Mouse (Mus musculus) cerebellum, postnatal 4 days (tissue): Measurements from ENCODE around the gene Fam92b.

Experiments
- DNase-seq, 2 experiments: peaks; one replicate each; pipeline ENCODE4 v3.0.0; 2022; ENCODE audit warnings: low spot score in 2 of 2, mixed read lengths in 1 of 2

The Fam92b gene

DNA sequence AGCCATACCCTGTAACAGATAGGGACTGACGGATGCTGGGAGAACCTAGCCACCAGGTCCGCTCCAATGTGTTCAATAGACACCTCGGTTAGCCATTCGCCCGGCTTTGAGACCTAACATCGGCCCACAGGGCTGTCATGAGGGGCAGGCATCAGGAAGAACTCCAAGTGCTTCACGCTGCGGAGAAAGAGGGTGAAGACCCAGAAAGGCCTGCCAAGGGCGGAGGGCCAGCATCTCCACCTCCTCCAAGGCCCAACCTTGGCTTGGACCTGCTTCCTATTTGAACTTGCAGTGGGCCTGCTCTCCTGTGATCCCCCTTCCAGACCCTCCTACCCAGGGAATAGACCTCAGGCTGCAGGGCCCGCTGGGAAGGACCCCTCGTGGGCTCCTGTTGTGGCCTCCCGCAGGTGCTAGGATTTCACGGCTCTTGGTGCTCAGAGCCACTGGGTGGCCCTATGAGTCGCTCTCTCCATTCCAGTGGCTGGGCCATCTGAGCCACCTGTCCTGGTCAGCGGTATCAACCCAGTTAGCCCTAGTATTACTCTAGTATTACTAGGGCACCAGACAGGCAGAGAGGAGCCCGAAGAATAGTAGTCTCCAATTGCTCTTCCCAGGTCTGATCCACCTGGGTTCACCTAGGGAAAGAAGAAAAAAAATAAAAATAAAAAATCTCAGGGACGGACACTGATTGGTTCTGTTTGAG is 13.0 kb upstream of the Fam92b start:
- no peak for DNase-seq

DNA sequence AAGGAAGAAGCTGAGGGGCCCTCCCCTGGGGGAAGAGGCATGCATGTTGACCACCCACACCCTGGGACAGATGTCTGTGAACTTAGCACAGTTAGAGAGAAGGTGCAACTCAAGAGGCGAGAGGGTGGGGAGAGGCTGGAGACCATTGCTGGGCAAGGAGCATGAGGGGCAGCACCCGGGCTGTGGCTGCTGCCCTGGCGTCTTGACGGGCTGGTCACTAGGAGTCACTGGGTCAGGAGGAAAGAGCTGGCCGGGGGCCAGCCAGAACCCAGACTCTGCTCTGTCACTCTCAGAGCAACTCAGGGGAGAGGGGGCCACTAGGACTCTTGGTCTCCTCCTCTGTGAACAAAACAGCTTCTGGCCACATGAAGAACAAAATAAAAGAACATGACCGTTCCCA is 12.2 kb upstream of the Fam92b start:
- no peak for DNase-seq

DNA sequence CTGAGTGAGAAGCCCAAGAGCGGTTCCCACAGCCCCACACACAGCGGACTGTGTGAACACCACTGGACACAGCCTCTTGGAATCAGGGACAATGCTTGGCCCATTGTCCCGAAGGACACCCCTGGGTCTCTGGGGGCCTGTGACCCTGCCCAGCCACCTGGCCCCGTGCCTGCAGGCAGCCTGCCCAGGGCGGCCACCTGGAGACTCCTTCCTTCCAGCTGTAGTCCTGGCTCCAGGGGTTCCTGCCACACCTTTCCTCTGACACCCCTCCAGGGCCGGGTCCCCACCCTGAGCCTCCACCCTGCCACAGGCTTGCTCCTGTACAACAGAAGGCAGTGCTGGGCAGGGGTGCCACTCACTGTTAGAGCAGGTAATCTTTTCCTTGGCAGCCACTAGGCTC is 11.2 kb upstream of the Fam92b start:
- no peak for DNase-seq

DNA sequence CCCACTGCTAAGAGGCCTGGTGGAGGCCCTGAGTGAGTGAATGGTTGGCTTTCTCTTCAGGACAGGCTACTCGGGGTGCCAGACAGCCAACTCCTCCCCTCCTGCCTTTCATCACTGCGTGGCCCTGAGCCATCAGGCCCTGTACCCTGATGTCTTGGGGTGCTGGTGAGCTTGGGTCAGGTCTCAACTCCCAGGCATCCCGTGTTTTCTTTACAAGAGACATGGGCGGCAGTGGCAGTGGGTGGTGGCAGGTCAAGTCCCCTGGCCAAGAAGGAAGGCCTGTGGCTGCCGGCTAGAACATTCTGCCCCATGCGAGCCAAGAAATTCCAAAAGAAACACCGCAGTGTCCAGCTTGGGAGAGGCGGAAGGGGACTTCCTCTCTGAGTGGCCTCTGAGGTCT is 9.2 kb upstream of the Fam92b start:
- no peak for DNase-seq

DNA sequence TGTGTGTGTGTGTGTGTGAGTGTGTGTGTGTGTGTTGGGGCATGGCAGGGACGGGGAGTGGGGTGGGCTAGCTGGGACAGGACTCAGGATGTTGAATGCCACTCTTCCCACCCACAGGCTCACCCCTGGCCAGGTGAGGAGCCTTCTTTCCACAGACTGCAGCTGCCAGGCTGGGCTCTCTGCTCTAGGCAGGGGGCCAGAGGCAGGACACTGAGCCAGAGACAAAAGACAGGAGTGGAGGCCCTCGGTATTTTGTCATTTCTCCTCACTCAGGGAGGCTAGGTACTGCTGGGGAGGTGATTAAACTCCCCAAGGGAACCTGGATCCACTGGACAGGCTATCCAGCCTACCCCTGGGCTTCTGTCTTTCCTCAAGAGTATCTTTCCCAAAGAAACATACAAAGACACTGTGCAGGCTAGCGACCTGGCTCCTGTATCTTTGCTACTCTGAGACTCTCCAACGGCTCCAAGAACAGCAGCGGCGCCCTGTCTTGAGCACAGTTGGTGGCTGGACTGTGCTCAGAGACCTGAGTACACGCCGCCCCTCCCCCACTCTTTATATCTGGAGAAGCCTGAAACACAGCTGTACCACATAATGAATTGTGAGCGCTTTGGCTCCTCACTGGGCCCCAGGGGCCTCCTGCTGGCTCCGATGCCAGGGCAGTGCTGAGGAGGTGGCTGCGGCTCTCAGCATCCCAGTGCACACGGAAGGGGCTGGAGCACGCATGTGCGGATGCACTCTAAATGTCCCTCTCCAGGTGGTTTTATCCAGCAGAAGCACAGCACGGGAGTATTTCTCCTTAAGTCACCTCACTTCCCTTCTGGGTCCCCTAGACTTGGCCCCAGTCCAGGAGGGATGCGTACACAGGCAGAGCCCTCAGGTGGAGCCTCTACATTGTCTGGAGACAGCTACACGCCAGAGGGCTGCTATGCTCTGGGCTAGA is 7.9 kb upstream of the Fam92b start:
- no peak for DNase-seq

DNA sequence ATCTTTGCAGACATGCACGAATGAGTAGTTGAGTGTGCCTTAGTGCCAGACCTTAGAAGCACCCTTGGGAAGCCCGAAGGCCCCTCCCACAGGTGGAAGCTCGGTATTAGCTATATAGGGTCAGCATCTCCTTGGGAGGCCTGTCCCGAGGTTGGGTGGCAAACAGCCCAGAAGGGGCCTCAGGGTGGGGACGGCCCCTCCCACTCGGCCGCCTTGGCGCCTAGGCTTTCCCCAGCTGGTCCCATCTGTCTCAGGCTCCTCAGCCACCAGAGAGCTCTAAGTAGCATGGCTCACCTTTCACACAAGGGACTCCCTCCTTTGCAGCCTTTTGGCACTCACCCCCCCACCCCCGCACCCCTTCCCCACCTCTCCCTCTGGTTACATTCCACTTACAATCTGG is 7.1 kb upstream of the Fam92b start:
- DNase-seq, result no peak

DNA sequence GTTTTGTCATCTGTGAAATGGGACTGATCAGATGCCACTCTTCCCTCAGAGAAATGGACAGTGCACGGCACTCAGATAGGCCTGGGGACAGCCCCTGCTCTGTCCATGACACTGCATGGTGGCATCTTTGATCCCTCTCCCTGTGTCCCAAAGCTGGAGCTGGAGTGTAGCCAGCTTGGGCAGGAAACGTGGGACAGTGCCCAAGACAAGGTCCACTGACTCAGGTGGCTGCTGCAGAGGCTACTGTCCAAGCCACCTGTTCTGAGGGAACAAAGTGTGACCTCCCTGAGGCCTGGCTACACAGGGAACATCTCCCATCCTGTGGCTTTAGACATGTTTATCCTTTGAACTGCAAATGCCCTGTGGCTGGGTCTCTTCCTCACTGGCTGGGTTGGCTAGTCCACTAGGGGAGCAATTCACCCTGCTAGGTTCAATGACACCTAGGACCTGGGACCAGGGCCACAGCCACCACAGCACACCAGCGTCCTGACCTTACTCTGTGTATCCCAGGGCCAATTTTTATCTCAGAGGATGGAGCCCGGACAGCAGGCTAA is 4.7 kb upstream of the Fam92b start:
- DNase-seq, result no peak

DNA sequence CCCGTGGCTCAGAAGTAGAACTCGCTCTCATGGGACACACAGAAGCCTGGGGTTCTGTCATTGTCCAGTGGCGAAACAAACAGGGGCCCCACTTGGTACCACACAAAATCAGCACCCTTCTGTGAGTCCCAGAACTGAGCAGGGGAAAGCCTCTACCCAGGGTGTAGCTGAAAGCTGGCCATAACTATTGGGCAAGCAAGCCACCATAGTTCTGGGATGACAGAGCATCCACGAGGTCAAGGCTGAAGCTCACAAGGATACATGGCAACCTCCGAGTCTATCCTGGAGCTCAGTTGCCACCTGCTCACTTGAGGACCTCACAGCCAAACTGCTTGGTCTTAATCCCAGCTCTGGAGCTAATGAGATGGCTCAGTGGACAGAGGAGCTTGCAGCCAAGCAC is 4.0 kb upstream of the Fam92b start:
- no peak for DNase-seq

DNA sequence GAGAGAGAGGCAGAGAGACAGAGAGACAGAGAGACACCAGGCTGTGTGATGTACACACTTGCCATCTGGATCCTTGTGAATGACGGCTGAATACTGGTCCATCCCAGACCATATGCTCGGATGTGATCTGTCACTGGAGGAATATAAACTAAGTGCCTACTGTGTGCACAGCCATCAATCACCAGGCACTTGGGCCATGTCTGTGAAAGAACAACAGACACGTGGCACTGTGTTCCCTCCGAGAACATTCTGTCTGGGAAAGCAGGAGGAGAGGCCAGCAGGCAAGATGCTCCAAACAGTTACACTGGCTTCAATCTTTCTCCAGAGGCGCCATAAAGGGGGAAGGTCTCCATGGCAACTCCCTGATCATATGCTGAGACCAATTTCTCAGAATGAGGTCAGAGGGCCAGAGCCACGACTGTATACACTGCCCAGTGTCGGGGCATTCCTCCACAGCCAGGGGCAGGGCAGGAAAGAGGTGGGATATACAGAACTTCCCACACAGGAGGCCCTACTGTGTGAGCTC is 3.2 kb upstream of the Fam92b start:
- no peak for DNase-seq

DNA sequence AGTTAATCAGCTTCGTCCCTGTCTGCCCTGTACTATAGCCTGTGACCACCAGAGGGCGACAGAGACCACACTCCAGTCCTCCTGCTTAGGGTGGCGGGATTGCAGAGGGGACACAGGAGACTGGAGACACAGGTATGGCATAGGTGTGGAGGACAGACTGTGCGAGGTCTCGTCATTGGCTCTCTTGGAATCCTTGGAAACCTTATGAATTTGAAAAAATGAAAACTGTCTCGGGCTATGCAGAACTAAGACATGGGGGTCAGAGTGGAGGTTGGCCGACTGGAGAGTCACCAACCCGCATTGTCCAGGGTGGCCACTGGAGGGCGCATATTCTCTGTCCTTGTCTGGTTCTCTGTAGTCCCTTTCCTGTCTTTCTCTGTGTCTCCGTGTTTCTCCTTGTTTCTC is 1.8 kb upstream of the Fam92b start:
- peak; percentile 96 to 98 for DNase-seq

DNA sequence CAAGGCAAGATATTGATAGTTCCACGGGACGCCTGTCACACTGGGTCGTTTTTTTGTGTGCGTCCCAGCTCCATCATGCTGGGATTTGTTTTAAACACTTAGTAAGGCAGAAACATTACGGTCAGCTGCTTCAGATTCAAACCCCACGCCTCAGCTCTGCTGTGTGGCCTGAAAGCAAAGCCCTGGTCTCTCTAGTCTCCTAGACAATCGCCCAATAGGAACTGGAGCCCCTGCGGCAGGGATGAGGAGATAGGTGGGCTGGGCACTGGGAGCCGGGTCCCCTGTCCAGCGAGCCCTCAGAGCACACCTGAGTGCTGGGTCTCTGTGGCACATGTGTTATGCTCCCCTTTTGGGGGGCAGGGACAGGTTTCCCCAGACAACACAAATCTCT is 853 bp upstream of the Fam92b start:
- DNase-seq, result no peak

DNA sequence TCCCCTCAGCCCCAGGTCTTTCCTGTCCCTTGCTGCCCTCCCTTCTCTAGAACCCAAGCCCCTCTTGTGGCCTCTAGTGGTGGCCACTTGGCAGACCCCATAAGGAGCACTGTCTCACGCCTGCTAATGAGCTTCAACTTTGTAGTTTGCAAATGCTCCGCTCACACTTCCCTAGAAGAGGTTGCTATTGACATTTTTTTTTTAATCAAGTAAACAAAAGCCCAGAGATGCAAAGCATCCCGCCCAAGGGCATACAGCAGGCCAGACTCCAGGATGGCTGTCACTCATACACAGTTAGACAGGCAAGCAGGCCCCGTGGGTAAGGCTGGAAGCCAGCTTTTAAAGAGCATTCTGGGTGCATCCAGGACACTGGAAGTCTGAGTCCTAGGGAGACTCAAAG is 661 bp downstream of the Fam92b start:
- DNase-seq, result no peak

DNA sequence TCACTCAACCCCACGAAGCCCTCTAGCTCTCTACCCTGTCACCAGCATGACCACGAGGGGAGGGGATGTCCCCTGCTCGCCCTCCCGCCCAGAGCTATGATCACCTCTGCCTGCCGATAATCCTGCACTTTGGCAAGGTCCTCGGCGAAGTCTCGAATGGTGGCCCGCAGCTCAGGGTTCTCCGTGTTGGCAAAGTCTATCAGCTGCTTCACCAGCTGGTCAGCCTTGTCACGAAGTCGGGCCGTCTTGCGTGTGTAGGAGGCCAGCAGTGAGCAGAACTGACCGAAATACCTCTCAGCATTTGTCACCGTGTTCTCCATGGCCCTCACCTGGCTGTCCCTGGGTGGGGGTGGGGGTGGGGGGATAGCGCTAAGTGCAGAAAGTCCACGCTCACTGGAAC is 2.7 kb downstream of the Fam92b start:
- DNase-seq, result no peak

DNA sequence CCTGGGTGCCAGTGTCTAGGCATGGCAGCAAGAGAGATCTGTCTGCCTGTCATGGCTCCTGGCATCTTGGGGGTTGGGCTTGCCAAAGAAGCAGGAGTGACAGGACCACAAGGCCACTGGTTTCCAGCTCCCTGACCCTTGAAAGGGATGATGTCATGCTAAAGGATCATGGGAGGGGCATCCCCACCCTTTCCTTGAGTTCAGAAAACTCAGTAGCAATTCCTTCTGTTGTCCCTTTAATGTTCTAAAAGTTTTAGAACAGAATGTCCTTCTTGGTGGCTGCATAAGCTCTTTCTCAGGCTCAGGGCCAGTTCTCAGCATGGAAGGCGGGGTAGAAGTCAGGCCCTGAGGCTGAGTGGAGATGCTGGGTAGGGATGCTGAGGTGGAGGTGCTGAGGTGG is 4.1 kb downstream of the Fam92b start:
- DNase-seq, result no peak

DNA sequence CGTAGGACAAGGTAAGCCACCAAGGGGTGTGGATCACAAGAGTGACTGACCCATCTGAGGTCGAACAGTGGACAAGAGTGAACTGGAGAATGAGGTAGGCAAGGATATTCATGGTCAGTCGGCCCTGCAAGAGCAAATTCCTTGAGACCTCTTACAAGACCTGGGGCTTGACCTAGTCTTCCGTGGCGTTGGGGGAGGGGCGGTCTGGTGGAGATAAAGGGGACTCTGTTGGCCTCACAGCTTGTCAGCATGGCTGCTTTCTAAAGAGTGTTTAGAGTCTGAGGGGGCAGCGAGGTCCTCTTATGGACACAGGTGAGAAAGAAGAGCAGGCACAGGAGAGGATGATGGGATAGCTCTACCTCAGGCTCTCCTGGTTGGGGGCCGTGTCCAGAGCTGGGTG is 8.1 kb downstream of the Fam92b start:
- no peak for DNase-seq

DNA sequence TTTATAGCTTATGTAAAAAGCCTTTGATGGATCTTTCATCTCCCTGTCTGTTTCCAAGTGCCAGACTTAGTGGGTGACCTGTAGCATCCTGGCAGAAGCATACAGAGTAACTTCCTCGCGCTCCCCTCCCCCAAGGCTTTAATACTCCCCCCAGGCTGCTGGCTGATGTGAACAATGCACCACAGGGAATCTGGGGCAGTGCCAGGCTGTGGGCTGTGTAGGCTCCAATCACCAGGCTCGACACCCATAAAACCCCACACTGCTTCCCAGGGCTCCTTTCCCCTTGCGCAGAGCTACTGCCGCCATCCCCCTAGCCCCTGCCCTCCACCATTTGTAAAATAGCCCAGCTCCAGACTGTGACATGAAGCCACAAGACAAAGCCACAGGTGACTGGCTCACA is 9.4 kb downstream of the Fam92b start:
- no peak for DNase-seq

DNA sequence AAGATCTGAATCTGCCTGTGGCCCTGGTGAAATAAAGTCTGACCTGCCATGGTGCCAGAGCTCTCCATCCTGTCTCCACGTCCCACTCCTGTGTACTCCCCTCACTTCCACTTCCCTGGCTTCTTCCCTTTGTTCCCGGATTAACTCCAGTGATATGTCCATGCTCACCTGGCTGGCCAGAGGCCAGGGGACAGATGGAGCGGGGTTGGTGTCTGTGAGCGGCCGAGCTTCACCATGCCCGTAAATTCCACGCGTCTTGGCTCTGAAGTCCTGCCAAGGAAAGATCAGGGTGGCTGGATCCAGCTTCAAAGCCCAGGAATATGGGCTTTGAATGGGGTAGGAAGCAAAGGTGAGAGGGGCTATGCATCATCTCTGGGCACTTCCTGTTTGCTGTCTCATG is 10.1 kb downstream of the Fam92b start:
- no peak for DNase-seq

DNA sequence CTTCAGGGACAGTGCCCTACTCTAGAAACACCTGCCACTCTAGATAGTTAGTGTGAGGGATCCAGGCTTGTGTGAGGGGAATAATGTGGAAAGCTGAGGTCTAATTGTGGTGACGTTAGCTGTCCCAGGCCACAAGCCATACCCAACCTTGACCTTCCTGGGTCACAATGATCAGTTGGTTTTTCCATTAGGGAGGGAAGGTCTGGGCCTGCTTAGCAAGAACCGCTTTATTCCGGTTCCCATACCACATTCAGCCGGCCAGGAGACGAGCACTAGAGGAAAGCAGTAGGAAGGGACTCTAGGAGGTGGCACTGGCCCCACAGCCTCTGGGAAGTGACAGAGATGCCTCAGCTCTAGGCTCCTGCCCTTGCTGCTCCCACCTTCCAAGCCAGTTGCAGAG is 13.2 kb downstream of the Fam92b start:
- DNase-seq, result no peak

DNA sequence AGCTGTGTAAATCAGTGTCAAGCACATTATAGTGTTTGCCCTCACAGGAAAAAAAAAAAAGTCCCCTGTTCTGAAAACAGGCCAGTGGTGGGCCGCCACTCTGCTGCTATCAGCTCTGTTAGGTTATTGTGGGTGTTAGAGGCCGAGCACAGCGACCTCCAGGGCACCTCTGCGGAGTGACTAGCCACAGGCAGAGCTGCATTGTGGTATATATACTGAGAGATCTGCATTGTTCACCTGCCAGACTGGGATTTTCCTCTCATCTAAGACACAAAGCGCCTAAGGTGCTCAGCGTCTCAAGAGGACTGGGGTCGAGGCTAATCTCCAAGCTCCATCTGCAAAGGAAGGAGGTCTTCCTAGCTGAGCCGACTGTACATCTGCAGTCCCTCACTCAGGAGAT is 13.9 kb downstream of the Fam92b start:
- DNase-seq, result no peak

DNA sequence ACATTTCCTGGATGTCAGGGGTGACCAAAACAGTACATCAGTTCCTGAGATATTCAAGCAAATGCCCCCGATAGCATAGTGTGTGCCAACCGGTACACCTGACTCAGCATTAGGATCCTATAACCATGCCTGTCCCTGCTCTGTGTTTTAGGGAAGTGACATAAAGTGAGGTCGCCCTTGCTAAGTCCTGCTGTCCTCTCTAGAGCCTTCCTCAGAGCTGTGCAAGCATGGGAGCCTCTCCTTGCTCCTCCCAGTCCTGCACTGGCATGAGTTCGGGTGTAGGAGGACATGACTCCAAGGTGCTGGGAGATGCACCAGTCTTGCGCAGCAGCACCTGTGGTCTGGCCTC is 14.9 kb downstream of the Fam92b start:
- DNase-seq, result no peak

DNA sequence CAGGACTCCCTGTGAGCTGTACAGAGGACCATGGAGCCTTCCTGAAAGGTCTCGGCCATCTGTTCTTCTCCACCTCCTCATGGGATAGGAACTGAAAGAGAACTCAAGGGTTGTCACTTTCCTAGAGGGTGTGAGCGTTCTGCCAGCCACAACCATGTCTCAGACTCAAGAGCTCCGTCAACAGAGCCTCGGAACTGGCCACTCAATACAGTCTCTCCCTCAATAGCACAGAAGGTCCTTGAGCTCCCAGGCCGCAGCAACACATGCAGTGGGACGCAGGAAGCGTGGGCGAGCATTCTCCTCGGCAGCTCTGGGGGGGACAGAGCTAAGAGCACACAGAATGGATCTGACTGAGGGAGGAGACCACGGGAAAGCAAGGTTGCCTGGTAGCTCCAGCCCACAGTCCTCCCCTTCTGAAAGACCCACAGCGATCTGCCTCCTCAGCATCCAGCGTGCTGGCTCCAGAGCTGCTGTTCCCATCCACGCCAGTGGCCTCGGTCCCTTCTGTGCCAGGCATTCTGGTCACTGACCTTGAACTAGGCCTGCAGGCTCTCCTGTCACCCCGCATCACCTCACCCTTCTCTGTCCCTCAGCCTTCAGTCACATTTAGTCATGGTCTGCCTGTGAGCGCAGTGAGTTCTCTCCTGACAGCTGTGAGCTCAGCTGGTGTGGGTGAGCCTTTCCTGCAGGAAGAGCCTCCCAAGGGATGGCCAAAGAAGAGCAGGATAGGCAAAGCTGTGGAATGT is 15.4 kb downstream of the Fam92b start:
- DNase-seq, result no peak

DNA sequence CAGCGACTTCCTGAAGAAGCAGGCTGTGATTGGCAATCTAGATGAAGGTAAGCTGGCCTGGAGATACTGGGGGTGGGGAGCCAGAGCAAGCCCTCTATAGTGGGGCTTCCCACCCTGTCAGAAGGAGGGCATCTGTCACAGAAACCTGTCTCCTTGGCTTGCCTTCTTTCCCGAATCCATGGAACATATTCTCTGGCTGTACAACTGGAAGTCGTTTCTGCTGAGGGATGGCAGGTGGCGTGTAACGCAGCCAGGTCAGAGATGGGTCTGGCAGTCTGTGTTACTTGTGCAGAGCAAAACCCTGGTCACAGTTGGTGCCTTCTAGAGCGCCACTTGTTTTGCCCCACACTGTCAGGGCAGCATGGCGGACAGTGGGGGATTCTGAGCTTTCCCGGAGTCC is 16.9 kb downstream of the Fam92b start:
- no peak for DNase-seq
